Mouse (Mus musculus) spleen, adult 2 months (tissue): ENCODE results near the gene Olfr492.

Experiments used
- CTCF ChIP-seq: fragments of 200-500 bp; IDR thresholded peaks from 2 replicates; pipeline ENCODE4 v1.5.1; 2011; ENCODE audit warnings: mild to moderate bottlenecking, inconsistent platforms; ENCODE audit not compliant: insufficient read depth, insufficient read length, insufficient replicate concordance; ENCODE audit errors: extremely low read depth
- POLR2A ChIP-seq: fragments of 200-500 bp; IDR thresholded peaks from 2 replicates; pipeline ENCODE4 v1.6.1; 2011; ENCODE audit warnings: low read depth, low read length, inconsistent platforms

DNA sequence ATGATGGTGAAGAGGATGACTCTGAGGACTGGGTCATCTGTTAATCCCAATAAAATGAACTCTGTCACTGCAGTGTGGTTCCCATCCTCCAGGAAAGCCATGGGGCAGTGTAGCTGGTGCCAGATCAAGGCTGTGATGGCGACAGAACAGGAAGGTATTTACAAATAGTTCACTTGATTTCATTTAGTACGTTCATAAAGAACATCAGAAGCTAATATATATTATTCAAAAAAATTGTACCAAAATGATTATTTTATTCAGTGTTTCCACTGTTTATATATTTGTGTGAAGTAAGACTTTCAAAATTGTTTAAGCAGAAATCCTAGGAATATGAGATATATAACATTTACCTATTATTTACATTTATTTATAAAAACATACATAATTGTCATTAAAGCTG is at the start of gene Olfr492:
- TF ChIP-seq CTCF (no peak), POLR2A (no peak)
